Mouse (Mus musculus) gastrocnemius, postnatal 14 days (tissue): ENCODE results near the gene Abca3. TPM values are rescaled to one million over a fixed set of nuclear protein-coding genes. Genes with fewer than 3 reads are reported as not detected.

Experiments
- microRNA-seq, 2 experiments: library from miRNA; unstranded; fragments of <30 nt; microRNA quantifications; one replicate each; pipeline ENCODE4 v1.2.0; 2021
- total RNA-seq, 2 experiments: library from RNA; stranded (reverse); gene quantifications; 2 replicates each; pipeline ENCODE4 v1.2.3; 2021

Gene Abca3
- total RNA-seq, 2 experiments from 2014 or later: 9.0 to 9.8 TPM

Small RNAs within 50 kb of the gene (microRNA-seq; reads per million reads assigned to microRNA genes)
- gene Gm24427: 0 reads per million in 2 experiments

Other genes with a start within 250 kb of the Abca3 start
- gene Pdpk1, start 201.0 kb upstream of the Abca3 start, total RNA-seq: 10 to 100 TPM; 39.5 to 41.3 TPM
- gene Amdhd2, start 188.2 kb upstream of the Abca3 start, total RNA-seq: 10 to 100 TPM in 1 of 2 experiments, 1 to 10 TPM in 1; 9.5 to 13.5 TPM
- 100 to 1,000 TPM; 167 to 178 TPM for gene Atp6v0c, start 182.2 kb upstream of the Abca3 start, total RNA-seq
- 1 to 10 TPM; 3.4 to 3.5 TPM for gene Tbc1d24, start 146.4 kb upstream of the Abca3 start, total RNA-seq
- 1 to 10 TPM in 1 of 2 experiments, under 1 TPM in 1; 0.86 to 1.1 TPM for gene Ntn3, start 142.4 kb upstream of the Abca3 start, total RNA-seq
- gene Tedc2, start 131.1 kb upstream of the Abca3 start, total RNA-seq: 1 to 10 TPM; 1.9 to 2.3 TPM
- 1 to 10 TPM; 2.4 to 2.7 TPM for gene Ccnf, start 100.5 kb upstream of the Abca3 start, total RNA-seq
- gene Abca17, start 882 bp upstream of the Abca3 start, total RNA-seq: under 1 TPM in 1 of 2 experiments, not detected in 1; 0.09 TPM
- 10 to 100 TPM; 48.2 to 51.5 TPM for gene Rnps1, start 62.6 kb downstream of the Abca3 start, total RNA-seq
- gene Eci1, start 74.7 kb downstream of the Abca3 start, total RNA-seq: 100 to 1,000 TPM; 133 to 200 TPM
- gene Dnase1l2, start 91.2 kb downstream of the Abca3 start, total RNA-seq: under 1 TPM; 0.76 to 0.89 TPM
- 10 to 100 TPM in 1 of 2 experiments, 1 to 10 TPM in 1; 8.5 to 10.2 TPM for gene E4f1, start 118.4 kb downstream of the Abca3 start, total RNA-seq
- 10 to 100 TPM; 44.6 TPM for gene Pgp, start 118.4 kb downstream of the Abca3 start, total RNA-seq
- gene Bricd5, start 121.9 kb downstream of the Abca3 start, total RNA-seq: under 1 TPM in 1 of 2 experiments, not detected in 1; 0.31 TPM
- gene Mlst8, start 127.1 kb downstream of the Abca3 start, total RNA-seq: 10 to 100 TPM; 10.7 to 11.6 TPM
- under 1 TPM; 0.22 to 0.31 TPM for gene Caskin1, start 136.7 kb downstream of the Abca3 start, total RNA-seq
- gene Traf7, start 176.0 kb downstream of the Abca3 start, total RNA-seq: 10 to 100 TPM; 31.9 to 33.4 TPM
- under 1 TPM; 0.21 to 0.27 TPM for gene Rab26, start 182.3 kb downstream of the Abca3 start, total RNA-seq
- 10 to 100 TPM; 32.0 to 36.1 TPM for gene Pkd1, start 197.9 kb downstream of the Abca3 start, total RNA-seq